Mouse (Mus musculus) forebrain, embryonic 16.5 days (tissue): Measurements from ENCODE around the gene Mrps10. TPM values are rescaled to one million over a fixed set of nuclear protein-coding genes. Genes with fewer than 3 reads are reported as not detected.

Experiments
- ATAC-seq: fragments of 200-750 bp; cut with Nextera tagmentation; 2 replicates; pipeline ENCODE4 v1.8.0; 2017; ENCODE audit warnings: mild to moderate bottlenecking, moderate library complexity
- H3K27ac ChIP-seq: fragments of 300-500 bp; sonication (generic); 2 replicates; pipeline ENCODE4 v1.5.1; 2014; ENCODE audit warnings: low read length, control low read depth
- H3K27me3 ChIP-seq: fragments of 300-500 bp; sonication (generic); replicated peaks from 2 replicates; pipeline ENCODE4 v1.6.1; 2014; ENCODE audit warnings: low read length; ENCODE audit not compliant: control insufficient read depth, insufficient read depth
- H3K36me3 ChIP-seq: fragments of 300-500 bp; sonication (generic); 2 replicates; pipeline ENCODE4 v1.6.1; 2014; ENCODE audit not compliant: control insufficient read depth, insufficient read depth
- H3K4me1 ChIP-seq: fragments of 300-500 bp; sonication (generic); replicated peaks from 2 replicates; pipeline ENCODE4 v1.6.1; 2014; ENCODE audit warnings: low read length; ENCODE audit not compliant: control insufficient read depth, insufficient read depth
- H3K4me2 ChIP-seq: fragments of 300-500 bp; sonication (generic); 2 replicates; pipeline ENCODE4 v1.6.1; 2014; ENCODE audit warnings: mild to moderate bottlenecking, low read length, control low read depth
- H3K4me3 ChIP-seq: fragments of 300-500 bp; sonication (generic); replicated peaks from 2 replicates; pipeline ENCODE4 v1.5.1; 2014; ENCODE audit warnings: mild to moderate bottlenecking, low read length, control low read depth
- H3K9ac ChIP-seq: fragments of 300-500 bp; sonication (generic); replicated peaks from 2 replicates; pipeline ENCODE4 v1.6.1; 2014; ENCODE audit warnings: low read depth, low read length, control low read depth
- H3K9me3 ChIP-seq: fragments of 300-500 bp; sonication (generic); 2 replicates; pipeline ENCODE4 v1.6.1; 2016; ENCODE audit warnings: low read length; ENCODE audit not compliant: control insufficient read depth
- WGBS: fragments of 180-500 bp; shearing (Covaris S2); extraction: QIAGEN DNeasy Blood & Tissue Kit; methylation state at CpG from one replicate; pipeline ENCODE4 v1.1.7; 2014; 5-methylcytosine and 5-hydroxymethylcytosine counted together
- polyA plus RNA-seq: library from polyadenylated mRNA; unstranded; fragments of >200 nt; fragmentation: Nextera tagmentation; extraction: Ambion mirVana; gene quantifications from 2 replicates; pipeline ENCODE4 v1.2.1, GENCODE M21; 2015

The Mrps10 gene
- polyA plus RNA-seq, 1 experiment from 2014 or later, result 74.1 TPM

DNA sequence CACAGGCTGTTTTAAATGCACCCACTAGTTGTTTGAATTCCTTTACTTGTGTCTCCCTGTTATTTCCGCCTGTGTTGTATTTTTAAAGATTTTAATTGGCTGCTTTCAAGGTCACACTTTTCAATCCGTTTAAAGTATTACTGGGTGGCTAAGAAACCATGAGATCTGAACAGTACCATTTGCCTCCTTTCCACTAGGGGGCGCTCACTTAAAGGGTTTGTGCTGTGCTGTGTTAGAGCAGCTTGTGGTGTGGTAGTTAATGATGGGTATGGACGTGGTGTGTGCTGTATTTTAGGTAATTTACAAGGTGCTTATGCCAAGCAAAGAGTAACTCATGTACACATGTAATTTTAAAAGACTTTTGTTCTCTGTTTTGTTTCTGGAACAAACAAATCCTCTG is 2.8 kb downstream of the Mrps10 start:
- no peak overlapping the region for H3K4me3 ChIP-seq
- peaks cover 10% of the 10 kb centered on the region for H3K4me1 ChIP-seq
- H3K27ac ChIP-seq, result no peak overlapping the region
- WGBS, result 9% methylated on average over 4 of the region's 4 CpGs
- H3K9me3 ChIP-seq, result no peaks in the 10 kb centered on the region
- no peak overlapping the region for H3K4me2 ChIP-seq
- H3K27me3 ChIP-seq, result peaks cover 6% of the 10 kb centered on the region
- no peak overlapping the region for H3K9ac ChIP-seq
- peaks cover 13% of the 10 kb centered on the region for H3K36me3 ChIP-seq
- ATAC-seq, result peak; percentile 49; the same call in 1 of the 2 replicates

DNA sequence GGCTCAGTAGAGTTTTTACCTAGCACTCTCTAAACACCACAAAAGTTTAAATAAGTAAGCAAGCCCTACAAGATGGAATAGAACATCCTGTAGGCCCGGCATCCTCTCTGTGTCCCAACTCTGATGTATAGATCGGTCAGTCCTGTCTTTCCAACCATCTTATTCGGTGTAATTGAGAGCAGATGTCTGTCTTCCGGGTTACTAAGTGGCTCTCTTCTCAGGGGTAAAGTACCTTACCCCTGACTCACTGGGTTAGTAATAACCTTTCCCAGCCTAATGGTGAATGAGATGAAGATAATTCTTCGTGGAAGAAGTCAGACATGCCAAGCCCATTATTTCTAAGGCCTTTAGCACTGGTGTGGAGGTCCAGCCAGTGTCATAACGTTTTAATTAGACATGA is 5.3 kb downstream of the Mrps10 start:
- no peak for ATAC-seq
- no peaks in the 10 kb centered on the region for H3K9me3 ChIP-seq
- no peak overlapping the region for H3K4me3 ChIP-seq
- no peak overlapping the region for H3K9ac ChIP-seq
- H3K4me2 ChIP-seq, result no peak overlapping the region
- H3K27ac ChIP-seq, result no peak overlapping the region
- 89% methylated on average over 6 of the region's 6 CpGs for WGBS
- H3K4me1 ChIP-seq, result peaks cover 10% of the 10 kb centered on the region
- H3K36me3 ChIP-seq, result peaks cover 17% of the 10 kb centered on the region
- H3K27me3 ChIP-seq, result no peaks in the 10 kb centered on the region

DNA sequence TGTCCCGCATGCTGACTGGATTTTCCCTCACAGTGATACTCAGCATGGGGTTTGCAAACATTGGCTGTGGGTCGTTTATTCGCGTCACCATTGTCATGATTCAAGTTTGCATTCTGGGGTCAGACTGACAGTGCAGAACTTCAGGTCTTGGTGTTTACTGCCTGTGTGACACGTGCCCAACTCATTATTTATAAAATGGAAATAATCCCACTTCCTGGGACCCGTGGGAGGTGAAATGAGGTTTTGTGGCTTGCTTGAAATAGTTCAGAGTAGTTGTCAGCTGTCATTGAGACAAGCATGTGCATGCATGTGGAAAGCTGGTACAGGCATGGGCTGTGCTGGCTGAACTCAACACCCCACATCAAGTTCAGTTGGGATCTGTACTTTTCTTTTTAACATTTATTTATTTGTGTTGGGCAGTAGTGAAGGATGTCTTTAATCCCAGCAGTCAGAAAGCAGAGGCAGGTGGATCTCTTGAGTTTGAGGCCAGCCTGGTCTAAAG is 8.1 kb downstream of the Mrps10 start:
- Histone ChIP-seq H3K27me3 (no peaks in the 10 kb centered on the region), H3K4me1 (no peaks in the 10 kb centered on the region), H3K9ac (no peak overlapping the region), H3K27ac (no peak overlapping the region), H3K4me3 (no peak overlapping the region), H3K9me3 (no peaks in the 10 kb centered on the region), H3K36me3 (peaks cover 26% of the 10 kb centered on the region), H3K4me2 (no peak overlapping the region)
- ATAC-seq, result no peak
- WGBS, result 87% methylated on average over 6 of the region's 6 CpGs

GRCm38 (mm10) chr17:47378133-47378532 is 9.4 kb downstream of the Mrps10 start:
- H3K27me3 ChIP-seq, result no peaks in the 10 kb centered on the region
- no peak for ATAC-seq
- peaks cover 19% of the 10 kb centered on the region for H3K36me3 ChIP-seq
- H3K4me1 ChIP-seq, result no peaks in the 10 kb centered on the region
- 84% methylated on average over 15 of the region's 15 CpGs for WGBS
- H3K9me3 ChIP-seq, result no peaks in the 10 kb centered on the region
- H3K4me2 ChIP-seq, result no peak overlapping the region
- no peak overlapping the region for H3K27ac ChIP-seq
- H3K4me3 ChIP-seq, result no peak overlapping the region
- no peak overlapping the region for H3K9ac ChIP-seq

- 37% methylated on average over 11 of the region's 11 CpGs for WGBS
- Histone ChIP-seq H3K27me3 (no peaks in the 10 kb centered on the region), H3K4me2 (no peak overlapping the region), H3K9ac (no peak overlapping the region), H3K9me3 (no peaks in the 10 kb centered on the region), H3K27ac (no peak overlapping the region), H3K4me3 (no peak overlapping the region), H3K4me1 (no peaks in the 10 kb centered on the region), H3K36me3 (peaks cover 12% of the 10 kb centered on the region)
- ATAC-seq, result no peak
Observed at GRCm38 (mm10) chr17:47381917-47382316, 13.2 kb downstream of the Mrps10 start.

DNA sequence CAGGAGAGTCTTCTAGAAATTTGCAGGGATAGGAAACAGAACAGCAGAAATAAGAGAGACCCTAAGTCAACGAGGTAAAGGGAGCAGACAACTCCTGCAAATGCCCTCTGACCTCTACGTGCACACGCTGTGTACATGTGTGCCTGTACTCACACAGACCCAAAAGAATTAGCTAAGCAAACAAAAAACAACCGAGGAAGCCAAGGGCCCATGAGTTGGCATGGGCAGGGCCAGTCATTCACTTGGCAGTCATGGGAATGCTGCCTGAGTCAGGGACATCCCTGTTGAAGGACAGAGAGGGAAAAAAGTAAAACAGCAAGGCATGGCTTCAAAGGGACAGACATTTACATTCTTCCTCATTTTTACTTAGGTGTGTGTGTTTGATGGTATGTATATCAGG is 14.6 kb downstream of the Mrps10 start:
- Histone ChIP-seq H3K27ac (no peak overlapping the region), H3K36me3 (peaks cover 9% of the 10 kb centered on the region), H3K4me2 (no peak overlapping the region), H3K4me3 (no peak overlapping the region), H3K9ac (no peak overlapping the region), H3K4me1 (no peaks in the 10 kb centered on the region), H3K27me3 (no peaks in the 10 kb centered on the region), H3K9me3 (no peaks in the 10 kb centered on the region)
- ATAC-seq, result no peak
- WGBS, result 86% methylated on average over 4 of the region's 4 CpGs

- 90% methylated on average over 3 of the region's 3 CpGs for WGBS
- H3K9ac ChIP-seq, result no peak overlapping the region
- H3K4me1 ChIP-seq, result no peaks in the 10 kb centered on the region
- no peak overlapping the region for H3K4me2 ChIP-seq
- H3K4me3 ChIP-seq, result no peak overlapping the region
- no peaks in the 10 kb centered on the region for H3K9me3 ChIP-seq
- ATAC-seq, result no peak
- no peaks in the 10 kb centered on the region for H3K27me3 ChIP-seq
- no peak overlapping the region for H3K27ac ChIP-seq
- H3K36me3 ChIP-seq, result peaks cover 9% of the 10 kb centered on the region
Observed at GRCm38 (mm10) chr17:47384064-47384463, 15.4 kb downstream of the Mrps10 start.

DNA sequence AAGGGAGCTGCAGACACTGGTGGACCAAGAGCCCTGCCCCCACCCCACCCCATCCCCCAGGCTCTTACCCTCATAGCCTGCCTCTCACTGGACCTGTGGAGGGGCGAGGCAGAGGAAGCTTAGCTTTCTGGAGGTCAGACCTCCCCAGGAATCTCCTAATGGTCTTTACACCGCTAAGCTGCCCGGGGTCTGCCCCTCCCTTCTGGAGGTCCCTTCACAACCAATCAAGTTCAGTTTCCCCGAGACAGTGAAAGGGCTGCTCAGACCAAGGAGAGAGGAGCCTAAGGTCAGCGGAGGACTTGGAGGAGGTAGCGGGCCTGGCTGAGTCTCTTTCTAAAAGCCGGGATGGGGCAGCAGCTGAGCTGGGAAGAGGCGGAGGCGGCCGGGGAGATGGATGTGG is 16.5 kb downstream of the Mrps10 start, which contains the start of gene Guca1b:
Gene Guca1b (plus strand): TSS at position 249 of the 400 bp plus-strand sequence.
- Histone ChIP-seq H3K9me3 (no peaks in the 10 kb centered on the region), H3K4me3 (no peak within 1 kb of the TSS), H3K4me1 (no peaks in the 10 kb centered on the region), H3K27me3 (no peaks in the 10 kb centered on the region), H3K9ac (no peak within 1 kb of the TSS), H3K4me2 (no peak within 1 kb of the TSS), H3K36me3 (peaks cover 4% of the 10 kb centered on the region), H3K27ac (no peak within 1 kb of the TSS)
- WGBS, result 25% methylated on average over 10 of the region's 10 CpGs
- no peak for ATAC-seq

- Histone ChIP-seq H3K27me3 (no peaks in the 10 kb centered on the region), H3K4me2 (no peak overlapping the region), H3K9ac (no peak overlapping the region), H3K4me1 (no peaks in the 10 kb centered on the region), H3K9me3 (no peaks in the 10 kb centered on the region), H3K36me3 (no peaks in the 10 kb centered on the region), H3K4me3 (no peak overlapping the region), H3K27ac (no peak overlapping the region)
- WGBS, result 54% methylated on average over 4 of the region's 4 CpGs
- no peak for ATAC-seq
Observed at GRCm38 (mm10) chr17:47386649-47387048, 18.0 kb downstream of the Mrps10 start.
